Mouse (Mus musculus) liver, embryonic 16.5 days (tissue): ENCODE results near the gene Spc24. TPM values are rescaled to one million over a fixed set of nuclear protein-coding genes. Genes with fewer than 3 reads are reported as not detected.
"Not testable (repeated sequence)": the region's sequence is repeated elsewhere in the genome, so short reads cannot be mapped to it uniquely, and the experiment has no call there.

Experiments
- ATAC-seq: fragments of 200-750 bp; cut with Nextera tagmentation; 2 replicates; pipeline ENCODE4 v1.8.0; 2017; ENCODE audit warnings: low read depth, mild to moderate bottlenecking, moderate number of reproducible peaks, moderate library complexity
- H3K27ac ChIP-seq: fragments of 300-500 bp; sonication (generic); 2 replicates; pipeline ENCODE4 v1.5.1; 2014; ENCODE audit warnings: mild to moderate bottlenecking, low read length
- H3K27me3 ChIP-seq: fragments of 300-500 bp; sonication (generic); 2 replicates; pipeline ENCODE4 v1.6.1; 2014; ENCODE audit warnings: low read depth, low read length, mixed read lengths; ENCODE audit not compliant: control insufficient read depth, insufficient read depth
- H3K36me3 ChIP-seq: fragments of 300-500 bp; sonication (generic); 2 replicates; pipeline ENCODE4 v1.6.1; 2014; ENCODE audit warnings: mild to moderate bottlenecking; ENCODE audit not compliant: control insufficient read depth, insufficient read depth
- H3K4me1 ChIP-seq: fragments of 300-500 bp; sonication (generic); 2 replicates; pipeline ENCODE4 v1.6.1; 2014; ENCODE audit warnings: low read depth, low read length, mixed read lengths; ENCODE audit not compliant: control insufficient read depth
- H3K4me2 ChIP-seq: fragments of 300-500 bp; sonication (generic); 2 replicates; pipeline ENCODE4 v1.6.1; 2014; ENCODE audit warnings: low read depth, low read length, mixed read lengths
- H3K4me3 ChIP-seq: fragments of 300-500 bp; sonication (generic); 2 replicates; pipeline ENCODE4 v1.5.1; 2014; ENCODE audit warnings: low read depth, mild to moderate bottlenecking, low read length
- H3K9ac ChIP-seq: fragments of 300-500 bp; sonication (generic); 2 replicates; pipeline ENCODE4 v1.6.1; 2014; ENCODE audit warnings: low read depth, low read length
- H3K9me3 ChIP-seq: fragments of 300-500 bp; sonication (generic); replicated peaks from 2 replicates; pipeline ENCODE4 v1.6.1; 2016; ENCODE audit warnings: low read length; ENCODE audit not compliant: control insufficient read depth
- WGBS: fragments of 180-500 bp; shearing (Covaris S2); extraction: QIAGEN DNeasy Blood & Tissue Kit; methylation state at CpG from one replicate; pipeline ENCODE4 v1.1.7; 2014; ENCODE audit not compliant: insufficient replicate concordance; 5-methylcytosine and 5-hydroxymethylcytosine counted together
- polyA plus RNA-seq: library from polyadenylated mRNA; unstranded; fragments of >200 nt; fragmentation: Nextera tagmentation; extraction: Ambion mirVana; gene quantifications from 2 replicates; pipeline ENCODE4 v1.2.1, GENCODE M21; 2015

The Spc24 gene
- polyA plus RNA-seq, 1 experiment from 2014 or later, result 68.0 TPM

GRCm38 (mm10) chr9:21798345-21799009, 38.4 kb upstream of the Spc24 start, which contains the start of gene Kank2:
Kank2 (minus strand) TSS chr9:21798744.
- Histone ChIP-seq H3K36me3 (peaks cover 3% of the 10 kb centered on the region; the same call in 1 of the 2 replicates), H3K27ac (peak within 1 kb of the TSS; percentile 88), H3K9ac (peak within 1 kb of the TSS; percentile 74), H3K27me3 (peaks cover 4% of the 10 kb centered on the region), H3K4me2 (peak within 1 kb of the TSS; percentile 89), H3K4me3 (peak within 1 kb of the TSS; percentile 74), H3K4me1 (peaks cover 17% of the 10 kb centered on the region), H3K9me3 (no peaks in the 10 kb centered on the region)
- 0% methylated on average over 51 of the region's 52 CpGs for WGBS
- ATAC-seq, result peak; percentile 80

GRCm38 (mm10) chr9:21797921-21798344, 37.8 kb upstream of the Spc24 start:
- Histone ChIP-seq H3K36me3 (peaks cover 3% of the 10 kb centered on the region; the same call in 1 of the 2 replicates), H3K4me2 (peak overlapping the region; percentile 89), H3K27me3 (peaks cover 4% of the 10 kb centered on the region), H3K27ac (peak overlapping the region; percentile 88), H3K9me3 (no peaks in the 10 kb centered on the region), H3K4me3 (peak overlapping the region; percentile 74), H3K9ac (peak overlapping the region; percentile 74), H3K4me1 (peaks cover 17% of the 10 kb centered on the region)
- peak; percentile 62 for ATAC-seq
- under 1% methylated on average over 23 of the region's 26 CpGs for whole genome bisulfite sequencing

- no peaks in the 10 kb centered on the region for H3K9me3 ChIP-seq
- H3K36me3 ChIP-seq, result peaks cover 3% of the 10 kb centered on the region; the same call in 1 of the 2 replicates
- H3K27ac ChIP-seq, result no peak overlapping the region
- peaks cover 17% of the 10 kb centered on the region for H3K4me1 ChIP-seq
- no peak overlapping the region for H3K4me3 ChIP-seq
- WGBS, result 44% methylated on average over 3 of the region's 3 CpGs
- H3K9ac ChIP-seq, result no peak overlapping the region
- peaks cover 4% of the 10 kb centered on the region for H3K27me3 ChIP-seq
- H3K4me2 ChIP-seq, result peak overlapping the region; percentile 89; the same call in 1 of the 2 replicates
- ATAC-seq, result no peak
Measured at GRCm38 (mm10) chr9:21796919-21797318, 36.8 kb upstream of the Spc24 start.

GRCm38 (mm10) chr9:21796259-21796658, 36.2 kb upstream of the Spc24 start:
- Histone ChIP-seq H3K4me2 (0 out of 2 replicates have a peak overlapping the region, but pooled peaks have one; percentile 24), H3K9ac (no peak overlapping the region), H3K4me3 (peak overlapping the region; percentile 6; the same call in 1 of the 2 replicates), H3K27ac (no peak overlapping the region), H3K4me1 (peaks cover 17% of the 10 kb centered on the region), H3K36me3 (peaks cover 3% of the 10 kb centered on the region; the same call in 1 of the 2 replicates), H3K27me3 (peaks cover 4% of the 10 kb centered on the region), H3K9me3 (no peaks in the 10 kb centered on the region)
- WGBS, result 31% methylated on average over 3 of the region's 3 CpGs
- no peak for ATAC-seq

GRCm38 (mm10) chr9:21795579-21795978, 35.5 kb upstream of the Spc24 start:
- Histone ChIP-seq H3K36me3 (peaks cover 3% of the 10 kb centered on the region; the same call in 1 of the 2 replicates), H3K4me1 (peaks cover 17% of the 10 kb centered on the region), H3K9ac (no peak overlapping the region), H3K9me3 (no peaks in the 10 kb centered on the region), H3K4me3 (no peak overlapping the region), H3K27ac (no peak overlapping the region), H3K27me3 (peaks cover 4% of the 10 kb centered on the region), H3K4me2 (no peak overlapping the region)
- WGBS, result 62% methylated on average over 5 of the region's 5 CpGs
- ATAC-seq, result no peak

- H3K36me3 ChIP-seq, result peaks cover 3% of the 10 kb centered on the region; the same call in 1 of the 2 replicates
- H3K4me1 ChIP-seq, result peaks cover 17% of the 10 kb centered on the region
- WGBS, result 81% methylated on average over 23 of the region's 25 CpGs
- H3K4me3 ChIP-seq, result no peak overlapping the region
- H3K9ac ChIP-seq, result no peak overlapping the region
- no peak for ATAC-seq
- H3K4me2 ChIP-seq, result no peak overlapping the region
- no peak overlapping the region for H3K27ac ChIP-seq
- H3K27me3 ChIP-seq, result peaks cover 4% of the 10 kb centered on the region
- H3K9me3 ChIP-seq, result no peaks in the 10 kb centered on the region
Measured at GRCm38 (mm10) chr9:21794925-21795324, 34.8 kb upstream of the Spc24 start.

GRCm38 (mm10) chr9:21794344-21794834, 34.3 kb upstream of the Spc24 start:
- no peak overlapping the region for H3K4me3 ChIP-seq
- H3K27me3 ChIP-seq, result peaks cover 4% of the 10 kb centered on the region
- H3K36me3 ChIP-seq, result peaks cover 3% of the 10 kb centered on the region; the same call in 1 of the 2 replicates
- 85% methylated on average over 18 of the region's 18 CpGs for WGBS
- H3K4me2 ChIP-seq, result no peak overlapping the region
- no peak for ATAC-seq
- no peak overlapping the region for H3K9ac ChIP-seq
- H3K27ac ChIP-seq, result no peak overlapping the region
- no peaks in the 10 kb centered on the region for H3K9me3 ChIP-seq
- H3K4me1 ChIP-seq, result peaks cover 17% of the 10 kb centered on the region

- WGBS, result 77% methylated on average over 6 of the region's 6 CpGs
- not testable (repeated sequence) for H3K9ac ChIP-seq, H3K4me2 ChIP-seq, H3K27me3 ChIP-seq, H3K36me3 ChIP-seq, H3K27ac ChIP-seq, ATAC-seq, H3K4me3 ChIP-seq, H3K9me3 ChIP-seq
- peaks cover 15% of the 10 kb centered on the region for H3K4me1 ChIP-seq
Measured at GRCm38 (mm10) chr9:21793507-21793906, 33.4 kb upstream of the Spc24 start.

GRCm38 (mm10) chr9:21792644-21793043, 32.5 kb upstream of the Spc24 start:
- Histone ChIP-seq H3K4me2 (no peak overlapping the region), H3K36me3 (peaks cover 3% of the 10 kb centered on the region; the same call in 1 of the 2 replicates), H3K27me3 (peaks cover under 1% of the 10 kb centered on the region), H3K9ac (no peak overlapping the region), H3K4me3 (no peak overlapping the region), H3K27ac (no peak overlapping the region), H3K4me1 (peaks cover 8% of the 10 kb centered on the region), H3K9me3 (no peaks in the 10 kb centered on the region)
- ATAC-seq, result no peak
- 19% methylated on average over 8 of the region's 8 CpGs for WGBS
